Mouse (Mus musculus) myocyte (in vitro differentiated cells): ENCODE data around the gene Pes1.

Experiments
- CEBPB ChIP-seq: IDR thresholded peaks from 2 replicates; pipeline ENCODE4 v1.6.1; 2011; ENCODE audit warnings: mild to moderate bottlenecking, moderate library complexity; ENCODE audit not compliant: poor library complexity, insufficient read depth, severe bottlenecking
- MAX ChIP-seq: IDR thresholded peaks from one replicate; pipeline ENCODE4 v1.6.1; 2011; ENCODE audit warnings: low read depth, mild to moderate bottlenecking, control low read depth
- MYOG ChIP-seq, 3 experiments: IDR thresholded peaks; one replicate each; pipeline ENCODE4 v1.6.1; 2011; ENCODE audit warnings: control low read depth in 2 of 3, low read depth in 2 of 3, mild to moderate bottlenecking in 2 of 3; ENCODE audit not compliant: insufficient read length in 2 of 3, control insufficient read depth in 1 of 3, insufficient read depth in 1 of 3
- POLR2A ChIP-seq: IDR thresholded peaks from one replicate; pipeline ENCODE4 v1.6.1; 2011; ENCODE audit warnings: low read depth, mild to moderate bottlenecking, control low read depth, moderate library complexity; ENCODE audit not compliant: insufficient read length
- POLR2AphosphoS2 ChIP-seq: IDR thresholded peaks from one replicate; pipeline ENCODE4 v1.6.1; 2011; ENCODE audit warnings: low read depth, control low read depth; ENCODE audit not compliant: insufficient read length
- REST ChIP-seq: IDR thresholded peaks from one replicate; pipeline ENCODE4 v1.6.1; 2011; ENCODE audit warnings: mild to moderate bottlenecking, control low read depth, moderate library complexity; ENCODE audit not compliant: insufficient read depth, insufficient read length
- TCF12 ChIP-seq: IDR thresholded peaks from one replicate; pipeline ENCODE4 v1.6.1; 2011; ENCODE audit warnings: mild to moderate bottlenecking, control low read depth; ENCODE audit not compliant: poor library complexity, insufficient read depth, severe bottlenecking
- TCF3 ChIP-seq: IDR thresholded peaks from one replicate; pipeline ENCODE4 v1.6.1; 2011; ENCODE audit warnings: low read depth, control low read depth; ENCODE audit not compliant: insufficient read length
- USF1 ChIP-seq: IDR thresholded peaks from one replicate; pipeline ENCODE4 v1.6.1; 2011; ENCODE audit warnings: low read depth, mild to moderate bottlenecking, control low read depth, moderate library complexity

DNA sequence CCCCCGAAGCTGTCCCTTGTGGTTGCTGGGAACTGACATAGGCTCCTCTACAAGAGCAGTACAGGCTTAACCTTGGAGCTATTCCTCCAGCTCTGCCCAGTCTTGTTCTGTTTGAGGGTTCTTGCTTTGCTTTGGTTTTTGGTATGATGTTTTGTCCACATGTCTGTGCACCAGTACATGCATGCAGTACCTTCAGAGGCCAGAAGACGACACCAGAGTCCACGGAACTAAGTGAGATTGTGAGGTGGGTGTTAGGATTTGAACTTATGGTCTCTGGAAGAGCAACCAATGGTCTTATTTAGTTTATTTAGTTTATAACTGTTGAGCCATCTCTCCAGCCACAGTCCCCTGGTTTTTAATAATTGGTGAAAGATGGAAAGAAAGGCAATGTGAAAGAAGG, 42.7 kb downstream of the Pes1 start:
- TF ChIP-seq MYOG (IDR thresholded peaks at IDR 0.05; ENCODE audit: control insufficient read depth in 1 of 3, insufficient read depth in 1 of 3, insufficient read length in 2 of 3, low read depth in 2 of 3) (no peak), POLR2A (no peak), POLR2AphosphoS2 (no peak), MAX (no peak), REST (no peak), TCF12 (no peak), TCF3 (no peak), CEBPB (no peak), USF1 (no peak)
